Mouse (Mus musculus) ES-E14 (cell line): ENCODE results near the gene Gm8220. TPM values are rescaled to one million over a fixed set of nuclear protein-coding genes. Genes with fewer than 3 reads are reported as not detected.
"Not testable (repeated sequence)": the region's sequence is repeated elsewhere in the genome, so short reads cannot be mapped to it uniquely, and the experiment has no call there.

Experiments used
- DNase-seq: peaks from one replicate; pipeline ENCODE4 v3.0.0-alpha.2; 2013; ENCODE audit warnings: low read depth, low spot score
- H3K27ac ChIP-seq: 2 replicates; pipeline ENCODE4 v1.5.1; 2012; ENCODE audit warnings: low read depth, mild to moderate bottlenecking, low read length, moderate library complexity, mixed read lengths; ENCODE audit not compliant: poor library complexity, insufficient read depth, severe bottlenecking
- H3K36me3 ChIP-seq: 2 replicates; pipeline ENCODE4 v1.6.1; 2012; ENCODE audit warnings: mild to moderate bottlenecking, low read length, moderate library complexity, mixed read lengths; ENCODE audit not compliant: control insufficient read depth, poor library complexity, insufficient read depth, severe bottlenecking
- H3K4me1 ChIP-seq, 2 experiments: fragments of 150-350 bp in 1 of 2; sonication (generic) in 1 of 2; 2 replicates each; pipeline ENCODE4 v1.6.1; 2012; ENCODE audit warnings: low read length in 2 of 2, mild to moderate bottlenecking in 1 of 2, mixed read lengths in 1 of 2; ENCODE audit not compliant: control insufficient read depth in 2 of 2, insufficient read depth in 2 of 2, poor library complexity in 1 of 2
- H3K4me3 ChIP-seq, 2 experiments: fragments of 150-350 bp in 1 of 2; sonication (generic) in 1 of 2; 2 replicates each; pipeline ENCODE4 v1.5.1; 2012; ENCODE audit warnings: low read length in 2 of 2, low read depth in 1 of 2, mild to moderate bottlenecking in 1 of 2, mixed read lengths in 1 of 2; ENCODE audit not compliant: insufficient read depth in 1 of 2, poor library complexity in 1 of 2, severe bottlenecking in 1 of 2
- H3K9ac ChIP-seq: 2 replicates; pipeline ENCODE4 v1.6.1; 2012; ENCODE audit warnings: low read depth, mild to moderate bottlenecking, low read length, mixed read lengths; ENCODE audit not compliant: poor library complexity, insufficient read depth, severe bottlenecking
- H3K9me3 ChIP-seq: fragments of 150-350 bp; sonication (generic); 2 replicates; pipeline ENCODE4 v1.6.1; 2012; ENCODE audit warnings: low read depth, mild to moderate bottlenecking, low read length; ENCODE audit not compliant: control insufficient read depth, insufficient read depth
- CHD2 ChIP-seq: IDR thresholded peaks from 2 replicates; pipeline ENCODE4 v1.6.1; 2014; ENCODE audit warnings: mild to moderate bottlenecking, low read depth, low read length, inconsistent platforms
- HCFC1 ChIP-seq: IDR thresholded peaks from 2 replicates; pipeline ENCODE4 v1.6.1; 2012; ENCODE audit warnings: low read length, inconsistent platforms, borderline replicate concordance; ENCODE audit not compliant: insufficient read depth
- MAFK ChIP-seq: IDR thresholded peaks from 2 replicates; pipeline ENCODE4 v1.6.1; 2014; ENCODE audit warnings: mild to moderate bottlenecking, low read depth, low read length, inconsistent platforms; ENCODE audit not compliant: insufficient read depth
- ZC3H11A ChIP-seq: IDR thresholded peaks from 2 replicates; pipeline ENCODE4 v1.6.1; 2012; ENCODE audit warnings: low read depth, mild to moderate bottlenecking, inconsistent platforms, low read length, borderline replicate concordance
- ZNF384 ChIP-seq: IDR thresholded peaks from 2 replicates; pipeline ENCODE4 v1.6.1; 2012; ENCODE audit warnings: low read depth, low read length, inconsistent platforms
- in situ Hi-C, 2 experiments: fragments of 600-800 bp; cut with MboI; formaldehyde crosslinking; loops; one replicate each; pipeline ENCODE4 v1.15.1; 2025; ENCODE audit warnings: low sequenced_read_pairs in 2 of 2, inconsistent platforms in 1 of 2; ENCODE audit not compliant: unreplicated experiment in 2 of 2
- total RNA-seq: library from RNA; depleted of rRNA; stranded (reverse); fragments of 300-350 nt; gene quantifications from 2 replicates; pipeline ENCODE4 v1.2.3, GENCODE M21; 2012; rRNA removed

The Gm8220 gene
- not detected in 2 replicates for total RNA-seq

- H3K9me3 ChIP-seq, DNase-seq, H3K27ac ChIP-seq, H3K4me3 ChIP-seq, in situ Hi-C loops, H3K9ac ChIP-seq, H3K4me1 ChIP-seq, H3K36me3 ChIP-seq: not testable (repeated sequence)
Observed at GRCm38 (mm10) chr14:44285280-44285679, at the start of gene Gm8220. Gene Gm8220, plus strand, starts transcription at chr14:44285580.

GRCm38 (mm10) chr14:44248039-44248438 lies 37.3 kb upstream of the Gm8220 start:
- no peak overlapping the region for H3K4me3 ChIP-seq
- no peak overlapping the region for H3K27ac ChIP-seq
- H3K9me3 ChIP-seq = no peaks in the 10 kb centered on the region
- TF ChIP-seq ZNF384 = no peak
- TF ChIP-seq HCFC1 = no peak
- no peak for TF ChIP-seq MAFK
- TF ChIP-seq ZC3H11A = no peak
- no peak for TF ChIP-seq CHD2
- in situ Hi-C loops = no loop called here
- no peaks in the 10 kb centered on the region for H3K4me1 ChIP-seq
- no peaks in the 10 kb centered on the region for H3K36me3 ChIP-seq
- DNase-seq = no peak
- no peak overlapping the region for H3K9ac ChIP-seq

DNA sequence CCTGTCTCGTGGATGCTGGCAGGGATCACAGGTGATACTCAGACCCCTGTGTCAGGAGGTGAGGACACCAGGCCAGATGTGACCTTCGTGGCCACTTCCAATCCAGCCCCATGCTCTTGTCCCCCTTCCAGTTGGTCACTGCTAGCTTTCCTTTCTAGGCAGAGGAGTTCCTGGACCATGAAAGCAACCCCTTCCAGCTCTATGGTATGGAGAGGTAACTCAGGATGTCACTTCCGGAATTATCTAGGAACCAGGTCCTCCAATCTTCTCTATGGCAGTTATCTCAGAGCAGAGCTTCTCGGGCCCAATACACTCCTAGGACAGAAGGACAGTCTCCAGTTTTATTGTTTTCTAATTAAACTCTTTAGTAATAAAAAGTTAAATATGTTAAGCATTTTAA lies 26.7 kb downstream of the Gm8220 start:
- in situ Hi-C loops, DNase-seq, H3K4me3 ChIP-seq, H3K36me3 ChIP-seq, H3K9ac ChIP-seq, H3K9me3 ChIP-seq, H3K4me1 ChIP-seq, H3K27ac ChIP-seq: not testable (repeated sequence)

- in situ Hi-C loops, H3K4me1 ChIP-seq, H3K36me3 ChIP-seq, DNase-seq, H3K9ac ChIP-seq, H3K27ac ChIP-seq, H3K4me3 ChIP-seq, H3K9me3 ChIP-seq: not testable (repeated sequence)
Observed at GRCm38 (mm10) chr14:44338484-44338883, 53.1 kb downstream of the Gm8220 start, which contains the start of gene Gm5930. Gene Gm5930, minus strand, starts transcription at chr14:44338584.

Other genes starting within 250 kb of the Gm8220 start
- gene Ear2, start 182.9 kb upstream of the Gm8220 start, total RNA-seq = not detected in 2 replicates
- not detected in 2 replicates for gene Gm3327, start 161.7 kb upstream of the Gm8220 start, total RNA-seq
- not detected in 2 replicates for gene Gm8212, start 87.9 kb upstream of the Gm8220 start, total RNA-seq
- gene 4930503E14Rik, start 72.3 kb upstream of the Gm8220 start, total RNA-seq = not detected in 2 replicates
- 0.09 TPM in 1 of 2 replicates, not detected in the other for gene Gm5930, start 53.0 kb downstream of the Gm8220 start, total RNA-seq
- not detected in 2 replicates for gene Gm8229, start 79.8 kb downstream of the Gm8220 start, total RNA-seq
- not detected in 2 replicates for gene Gm3371, start 125.1 kb downstream of the Gm8220 start, total RNA-seq
- not detected in 2 replicates for gene Gm8232, start 148.1 kb downstream of the Gm8220 start, total RNA-seq
- gene BC061237, start 206.9 kb downstream of the Gm8220 start, total RNA-seq = not detected in 2 replicates
- not detected in 2 replicates for gene Gm17093, start 232.7 kb downstream of the Gm8220 start, total RNA-seq